8 mouse cellular contexts compared by ENCODE assay signal in the genomic region with DNA sequence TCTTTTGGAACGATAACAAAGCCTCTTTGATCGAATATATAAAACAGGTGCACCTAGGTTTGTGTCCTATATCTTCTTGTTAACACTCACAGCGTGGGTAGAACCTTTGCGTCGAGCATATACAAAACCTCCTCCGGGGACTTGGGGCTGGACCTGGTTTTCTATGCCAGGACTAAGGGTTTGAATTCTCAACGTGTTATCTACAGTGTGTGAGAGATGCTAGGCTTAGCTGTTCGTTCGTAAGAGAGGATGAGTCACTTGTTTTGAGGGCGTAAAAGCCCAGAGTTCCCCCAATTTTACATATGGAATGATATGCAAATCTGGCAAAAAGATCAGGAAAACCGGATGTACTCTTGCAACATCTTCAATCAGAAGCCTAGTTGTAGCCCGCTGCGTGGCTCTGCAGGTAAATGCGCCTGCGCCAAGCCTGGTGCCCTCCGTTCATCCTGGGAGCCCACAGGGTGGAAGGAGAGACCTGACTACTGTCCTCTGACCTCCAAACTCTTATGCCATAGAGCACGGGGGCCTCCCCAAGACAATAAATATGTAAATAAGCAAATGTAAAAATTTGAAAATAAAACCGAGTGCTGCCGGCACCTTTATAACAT. TPM values are rescaled to one million over a fixed set of nuclear protein-coding genes. Genes with fewer than 3 reads are reported as not detected.
DNase-seq lines count a peak whose midpoint lies in the region; ATAC-seq lines count a peak whose summit lies in the region.

No protein-coding gene starts in this region.

- H3K27me3 ChIP-seq in neural tube, embryonic 11.5 days (ENCODE audit: control insufficient read depth, insufficient read depth, low read length): no peaks in the 10 kb centered on the region
- no peaks in the 10 kb centered on the region for H3K27me3 ChIP-seq in hindbrain, embryonic 11.5 days (ENCODE audit: control insufficient read depth, insufficient read depth, low read length)
- H3K27me3 ChIP-seq in neural tube, embryonic 15.5 days (replicated peaks): no peaks in the 10 kb centered on the region

- peak overlapping the region; percentile 48 for H3K4me2 ChIP-seq in neural tube, embryonic 11.5 days (ENCODE audit: low read depth)
- peak overlapping the region; percentile 49 for H3K4me2 ChIP-seq in hindbrain, embryonic 11.5 days (replicated peaks; ENCODE audit: low read depth, low read length)
- peak overlapping the region; percentile 69 for H3K4me2 ChIP-seq in neural tube, embryonic 15.5 days

- H3K4me3 ChIP-seq in neural tube, embryonic 11.5 days (ENCODE audit: low read depth, low read length): peak overlapping the region; percentile 26
- H3K4me3 ChIP-seq in hindbrain, embryonic 11.5 days (ENCODE audit: low read depth, low read length): peak overlapping the region; percentile 27
- peak overlapping the region; percentile 44 for H3K4me3 ChIP-seq in neural tube, embryonic 15.5 days (replicated peaks)

- H3K9me3 ChIP-seq in neural tube, embryonic 11.5 days (ENCODE audit: control insufficient read depth, low read length): no peaks in the 10 kb centered on the region
- no peaks in the 10 kb centered on the region for H3K9me3 ChIP-seq in hindbrain, embryonic 11.5 days (ENCODE audit: control insufficient read depth, low read length)
- no peaks in the 10 kb centered on the region for H3K9me3 ChIP-seq in neural tube, embryonic 15.5 days (replicated peaks)

- no peaks in the 10 kb centered on the region for H3K36me3 ChIP-seq in neural tube, embryonic 11.5 days (ENCODE audit: control insufficient read depth, insufficient read depth, low read length)
- no peaks in the 10 kb centered on the region for H3K36me3 ChIP-seq in hindbrain, embryonic 11.5 days (ENCODE audit: control insufficient read depth, insufficient read depth, low read length)
- H3K36me3 ChIP-seq in neural tube, embryonic 15.5 days: no peaks in the 10 kb centered on the region

- peak; percentile 21; the same call in 1 of the 2 replicates for ATAC-seq in neural tube, embryonic 11.5 days (ENCODE audit: insufficient read depth, low FRiP score, low TSS enrichment)
- peak; percentile 61; the same call in 1 of the 2 replicates for ATAC-seq in hindbrain, embryonic 11.5 days (ENCODE audit: low FRiP score)
- peak; percentile 85 for ATAC-seq in neural tube, embryonic 15.5 days (ENCODE audit: low FRiP score)

- H3K27ac ChIP-seq in neural tube, embryonic 11.5 days (ENCODE audit: low read depth, low read length): peak overlapping the region; percentile 53; the same call in 1 of the 2 replicates
- H3K27ac ChIP-seq in hindbrain, embryonic 11.5 days (ENCODE audit: low read depth, low read length): no peak overlapping the region
- peak overlapping the region; percentile 91 for H3K27ac ChIP-seq in neural tube, embryonic 15.5 days (replicated peaks)

- WGBS in neural tube, embryonic 11.5 days: 40% methylated on average over 19 of the region's 19 CpGs
- WGBS in hindbrain, embryonic 11.5 days: 42% methylated on average over 19 of the region's 19 CpGs
- 21% methylated on average over 19 of the region's 19 CpGs for WGBS in neural tube, embryonic 15.5 days

- H3K9ac ChIP-seq in neural tube, embryonic 11.5 days (ENCODE audit: low read length): peak overlapping the region; percentile 33
- peak overlapping the region; percentile 47; the same call in 1 of the 2 replicates for H3K9ac ChIP-seq in hindbrain, embryonic 11.5 days (ENCODE audit: low read depth, low read length)
- peak overlapping the region; percentile 53 for H3K9ac ChIP-seq in neural tube, embryonic 15.5 days (replicated peaks)

- DNase-seq in neural tube, embryonic 11.5 days (ENCODE audit: low spot score): peak; percentile 46
- no peak for DNase-seq in neural tube, embryonic 10.5 days (ENCODE audit: extremely low spot score, low spot score)
- DNase-seq in embryo, embryonic 11 days: peak; percentile 32
- DNase-seq in hindbrain, embryonic 11.5 days (ENCODE audit: low spot score): peak; percentile 49
- peak; percentile 46 to 65 for DNase-seq in left cerebral cortex, adult 9 months (ENCODE audit: low spot score in 2 of 2)
- no peak for DNase-seq in urinary bladder, postnatal 25 days (ENCODE audit: low spot score)
- no peak for DNase-seq in spleen, postnatal 4 days (ENCODE audit: low spot score in 2 of 2)

- H3K4me1 ChIP-seq in neural tube, embryonic 11.5 days (ENCODE audit: control insufficient read depth, insufficient read depth, low read length): peaks cover 5% of the 10 kb centered on the region; the same call in 1 of the 2 replicates
- H3K4me1 ChIP-seq in hindbrain, embryonic 11.5 days (replicated peaks; ENCODE audit: control insufficient read depth, insufficient read depth, low read length): no peaks in the 10 kb centered on the region
- peaks cover 15% of the 10 kb centered on the region for H3K4me1 ChIP-seq in neural tube, embryonic 15.5 days

RNA-seq across cellular contexts. Expression of a gene that starts 34.4 kb away (rescaled TPM):
- polyA plus RNA-seq in neural tube, embryonic 11.5 days (2014; fragmentation: Nextera tagmentation; extraction: Ambion mirVana): 63.2 and 63.5 TPM in 2 replicates
- 76.6 and 87.8 TPM in 2 replicates for polyA plus RNA-seq in hindbrain, embryonic 11.5 days (2014; fragmentation: Nextera tagmentation; extraction: Ambion mirVana)
- 46.0 and 51.3 TPM in 2 replicates for polyA plus RNA-seq in neural tube, embryonic 15.5 days (2015; fragmentation: Nextera tagmentation; extraction: Ambion mirVana)

RNA-seq across cellular contexts. Expression of a gene that starts 46.8 kb away (rescaled TPM):
- polyA plus RNA-seq in neural tube, embryonic 11.5 days (2014; fragmentation: Nextera tagmentation; extraction: Ambion mirVana): 18.4 and 21.1 TPM in 2 replicates
- 6.0 and 6.3 TPM in 2 replicates for polyA plus RNA-seq in hindbrain, embryonic 11.5 days (2014; fragmentation: Nextera tagmentation; extraction: Ambion mirVana)
- 4.1 and 12.9 TPM in 2 replicates for polyA plus RNA-seq in neural tube, embryonic 15.5 days (2015; fragmentation: Nextera tagmentation; extraction: Ambion mirVana)

Comparison
In these comparisons a context has a peak if more than half of its experiments do, and no peak if none do; other contexts are left out.
1. DNase-seq: peak in neural tube, embryonic 11.5 days (single experiment), embryo, embryonic 11 days (single experiment), hindbrain, embryonic 11.5 days (single experiment) and left cerebral cortex, adult 9 months (2 of 2); none in neural tube, embryonic 10.5 days (single experiment), urinary bladder, postnatal 25 days (single experiment) and spleen, postnatal 4 days (0 of 2).
2. ATAC-seq: peak in every context shown above with its lines; median percentile 85 in neural tube, embryonic 15.5 days; 61 in hindbrain, embryonic 11.5 days; 21 in neural tube, embryonic 11.5 days.
3. Peak in every context shown above with its lines, with median percentiles within 50 percentile points of each other: H3K4me2 ChIP-seq, H3K4me3 ChIP-seq and H3K9ac ChIP-seq.